Mouse (Mus musculus) midbrain, embryonic 13.5 days (tissue): ENCODE measurements around the gene Cbx5. TPM values are rescaled to one million over a fixed set of nuclear protein-coding genes. Genes with fewer than 3 reads are reported as not detected.
A peak's percentile ranks its signal among the peaks of the same experiment; 100 is the strongest.

Source experiments
- ATAC-seq: fragments of 200-750 bp; cut with Nextera tagmentation; 2 replicates; pipeline ENCODE4 v1.8.0; 2017; ENCODE audit warnings: mild to moderate bottlenecking, moderate TSS enrichment, moderate library complexity
- H3K27ac ChIP-seq: fragments of 300-500 bp; sonication (generic); 2 replicates; pipeline ENCODE4 v1.5.1; 2015; ENCODE audit warnings: inconsistent platforms, mild to moderate bottlenecking, moderate library complexity
- H3K27me3 ChIP-seq: fragments of 300-500 bp; sonication (generic); 2 replicates; pipeline ENCODE4 v1.6.1; 2015; ENCODE audit warnings: mild to moderate bottlenecking, inconsistent platforms
- H3K36me3 ChIP-seq: fragments of 300-500 bp; sonication (generic); 2 replicates; pipeline ENCODE4 v1.6.1; 2015; ENCODE audit warnings: mild to moderate bottlenecking, inconsistent platforms
- H3K4me1 ChIP-seq: fragments of 300-500 bp; sonication (generic); replicated peaks from 2 replicates; pipeline ENCODE4 v1.6.1; 2015; ENCODE audit warnings: inconsistent platforms
- H3K4me2 ChIP-seq: fragments of 300-500 bp; sonication (generic); replicated peaks from 2 replicates; pipeline ENCODE4 v1.6.1; 2015; ENCODE audit warnings: moderate library complexity, mild to moderate bottlenecking, inconsistent platforms
- H3K4me3 ChIP-seq: fragments of 300-500 bp; sonication (generic); replicated peaks from 2 replicates; pipeline ENCODE4 v1.5.1; 2015; ENCODE audit warnings: mild to moderate bottlenecking, inconsistent platforms
- H3K9ac ChIP-seq: fragments of 300-500 bp; sonication (generic); replicated peaks from 2 replicates; pipeline ENCODE4 v1.6.1; 2015; ENCODE audit warnings: mild to moderate bottlenecking, inconsistent platforms
- H3K9me3 ChIP-seq: fragments of 300-500 bp; sonication (generic); 2 replicates; pipeline ENCODE4 v1.6.1; 2016; ENCODE audit warnings: mild to moderate bottlenecking, inconsistent platforms
- WGBS: fragments of 180-500 bp; shearing (Covaris S2); methylation state at CpG from one replicate; pipeline ENCODE4 v1.1.7; 2015; 5-methylcytosine and 5-hydroxymethylcytosine counted together
- microRNA counts: library from miRNA; unstranded; fragments of <30 nt; microRNA quantifications from one replicate; lab custom pipeline; 2016
- microRNA-seq: library from miRNA; unstranded; fragments of <30 nt; microRNA quantifications from one replicate; pipeline ENCODE4, GENCODE M21; 2016
- polyA plus RNA-seq: library from polyadenylated mRNA; unstranded; fragments of >200 nt; fragmentation: Nextera tagmentation; extraction: Ambion mirVana; gene quantifications from 2 replicates; pipeline ENCODE4 v1.2.1, GENCODE M21; 2015

Cbx5 gene
- polyA plus RNA-seq, 1 experiment from 2014 or later = 146 TPM

- Histone ChIP-seq H3K4me1 (peaks cover 20% of the 10 kb centered on the region), H3K4me2 (peak overlapping the region; percentile 80), H3K27me3 (peaks cover 70% of the 10 kb centered on the region), H3K27ac (peak overlapping the region; percentile 64), H3K9me3 (no peaks in the 10 kb centered on the region), H3K9ac (peak overlapping the region; percentile 73), H3K36me3 (no peaks in the 10 kb centered on the region), H3K4me3 (peak overlapping the region; percentile 48)
- under 1% methylated on average over 56 of the region's 57 CpGs for WGBS
- peak; percentile 84 for ATAC-seq
These were observed 92.8 kb downstream of the Cbx5 start for GRCm38 (mm10) chr15:103146627-103147421.

GRCm38 (mm10) chr15:103145635-103146299 is 93.8 kb downstream of the Cbx5 start:
- H3K4me2 ChIP-seq = peak overlapping the region; percentile 80; the same call in 1 of the 2 replicates
- H3K36me3 ChIP-seq = no peaks in the 10 kb centered on the region
- WGBS = 73% methylated on average over 11 of the region's 11 CpGs
- no peak overlapping the region for H3K27ac ChIP-seq
- no peaks in the 10 kb centered on the region for H3K9me3 ChIP-seq
- ATAC-seq = no peak
- H3K9ac ChIP-seq = no peak overlapping the region
- no peak overlapping the region for H3K4me3 ChIP-seq
- H3K27me3 ChIP-seq = peaks cover 76% of the 10 kb centered on the region
- H3K4me1 ChIP-seq = peaks cover 20% of the 10 kb centered on the region

- H3K4me1 ChIP-seq = peaks cover 20% of the 10 kb centered on the region
- H3K9me3 ChIP-seq = no peaks in the 10 kb centered on the region
- no peak overlapping the region for H3K27ac ChIP-seq
- WGBS = 37% methylated on average over 3 of the region's 3 CpGs
- no peak overlapping the region for H3K4me3 ChIP-seq
- no peaks in the 10 kb centered on the region for H3K36me3 ChIP-seq
- H3K4me2 ChIP-seq = no peak overlapping the region
- peaks cover 78% of the 10 kb centered on the region for H3K27me3 ChIP-seq
- no peak overlapping the region for H3K9ac ChIP-seq
- no peak for ATAC-seq
These were observed 95.4 kb downstream of the Cbx5 start for GRCm38 (mm10) chr15:103144176-103144575.

MicroRNA genes within 50 kb of the gene (microRNA counts, 519-probe panel; counts per million panel counts)
- 4,970 counts per million, percentile 86 among the panel's probes with 10 or more counts for microRNA mmu-miR-148b (lab: Ali Mortazavi, UCI)

Small RNAs within 50 kb of the gene (microRNA-seq; reads per million reads assigned to microRNA genes)
- 224 reads per million, percentile 61 among the genes with 10 or more reads in this experiment for gene Mir148b

Other genes with a start within 250 kb of the Cbx5 start
- gene Hoxc8, start 249.2 kb downstream of the Cbx5 start, polyA plus RNA-seq = not detected in 2 replicates
- not detected in 2 replicates for gene Hoxc6, start 241.6 kb downstream of the Cbx5 start, polyA plus RNA-seq
- 0.10 and 0.11 TPM in 2 replicates for gene Hoxc4, start 220.9 kb downstream of the Cbx5 start, polyA plus RNA-seq
- 26.8 and 27.7 TPM in 2 replicates for gene Smug1, start 72.7 kb downstream of the Cbx5 start, polyA plus RNA-seq
- gene Hnrnpa1, start 616 bp upstream of the Cbx5 start, polyA plus RNA-seq = 1,022 and 1,113 TPM in 2 replicates
- 0.75 and 0.82 TPM in 2 replicates for gene Nfe2, start 18.6 kb upstream of the Cbx5 start, polyA plus RNA-seq
- 218 and 221 TPM in 2 replicates for gene Copz1, start 32.9 kb upstream of the Cbx5 start, polyA plus RNA-seq
- 0.18 and 0.94 TPM in 2 replicates for gene Gpr84, start 70.8 kb upstream of the Cbx5 start, polyA plus RNA-seq
- 15.1 and 17.9 TPM in 2 replicates for gene Zfp385a, start 100.3 kb upstream of the Cbx5 start, polyA plus RNA-seq
- 6.8 and 7.8 TPM in 2 replicates for gene Itga5, start 126.9 kb upstream of the Cbx5 start, polyA plus RNA-seq
- not detected in 2 replicates for gene Gtsf1, start 190.7 kb upstream of the Cbx5 start, polyA plus RNA-seq
- not detected in 2 replicates for gene Gtsf2, start 208.7 kb upstream of the Cbx5 start, polyA plus RNA-seq
- gene Nckap1l, start 214.0 kb upstream of the Cbx5 start, polyA plus RNA-seq = 1.2 and 1.8 TPM in 2 replicates